Mouse (Mus musculus) retina, adult 2 months (tissue): Measurements from ENCODE around the gene Rngtt.
"Not testable (repeated sequence)": the region's sequence is repeated elsewhere in the genome, so short reads cannot be mapped to it uniquely, and the experiment has no call there.

Source experiments
- DNase-seq: peaks from one replicate; pipeline ENCODE4 v3.0.0-alpha.2; 2012; ENCODE audit warnings: low read depth, low spot score

The Rngtt gene

DNA sequence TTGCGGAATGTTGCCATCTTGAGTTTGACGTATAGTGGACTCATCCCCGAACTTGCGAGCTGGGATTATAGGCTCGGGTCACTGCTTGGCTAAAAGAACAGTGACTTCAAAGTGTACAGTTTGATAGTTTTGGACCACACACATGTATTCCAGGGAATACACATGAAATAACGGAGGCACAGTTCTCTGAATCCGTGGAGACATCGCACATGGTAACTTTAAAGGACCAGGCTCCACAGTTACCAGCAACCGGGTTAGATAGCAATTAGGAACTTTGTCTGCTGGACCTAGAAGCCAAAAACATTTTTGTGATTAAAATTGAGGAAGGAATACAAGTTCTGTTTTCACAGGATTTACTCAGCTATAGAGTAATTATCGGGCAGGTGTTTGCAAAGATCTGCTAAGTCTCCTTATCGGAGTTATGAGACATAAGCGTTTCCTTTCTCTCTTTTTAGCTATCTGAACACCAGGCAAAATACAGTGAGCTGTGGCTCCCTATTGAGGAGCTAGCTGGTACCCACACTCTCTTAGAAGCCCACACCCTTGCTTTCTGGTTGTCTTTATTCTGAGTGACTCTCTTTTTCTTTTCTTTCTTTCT, 828 bp downstream of the Rngtt start:
- no peak for DNase-seq

GRCm38 (mm10) chr4:33314150-33314549, 4.0 kb downstream of the Rngtt start:
- not testable (repeated sequence) for DNase-seq

GRCm38 (mm10) chr4:33315840-33316239, 5.7 kb downstream of the Rngtt start:
- DNase-seq = no peak

- no peak for DNase-seq
Observed at GRCm38 (mm10) chr4:33331147-33331546, 21.0 kb downstream of the Rngtt start.

- no peak for DNase-seq
Observed at GRCm38 (mm10) chr4:33332956-33333455, 22.9 kb downstream of the Rngtt start.

DNA sequence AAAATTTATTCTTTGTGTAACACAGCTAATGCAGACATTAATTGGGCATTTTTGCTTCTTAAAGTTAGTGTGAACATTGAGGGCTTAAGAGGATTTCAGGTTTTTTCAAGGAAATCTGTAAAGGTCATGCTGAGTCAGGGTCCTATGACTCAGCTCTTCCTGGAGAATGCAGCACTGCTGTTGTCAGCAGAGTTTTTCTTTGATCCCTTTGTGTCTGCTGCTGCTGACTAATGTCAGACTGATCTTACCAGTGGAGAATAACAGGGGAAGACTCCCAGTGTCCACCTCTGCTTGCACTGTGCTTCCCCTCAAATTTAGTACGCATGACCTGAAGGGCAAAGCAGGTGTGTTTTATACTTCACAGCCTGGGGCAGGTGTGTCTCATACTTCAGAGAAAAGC, 27.9 kb downstream of the Rngtt start:
- DNase-seq = no peak

- DNase-seq = no peak
Observed at GRCm38 (mm10) chr4:33342877-33343731, 33.0 kb downstream of the Rngtt start.

DNA sequence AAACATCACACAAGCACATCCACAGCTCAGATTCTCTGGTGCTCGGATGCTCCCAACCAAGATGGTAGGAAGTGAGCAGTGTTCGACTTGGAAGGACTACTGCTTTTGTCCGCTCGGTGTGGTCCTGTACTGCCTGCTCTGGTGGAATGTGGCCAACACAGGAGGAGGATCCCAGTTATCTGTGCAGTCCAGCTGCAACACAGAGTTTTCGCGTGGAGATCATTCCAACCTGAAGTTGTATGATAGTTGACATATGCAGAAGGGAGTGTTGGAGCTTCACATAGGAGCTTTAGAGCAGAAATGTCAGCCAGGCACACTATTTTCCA, 33.6 kb downstream of the Rngtt start:
- DNase-seq = no peak

DNA sequence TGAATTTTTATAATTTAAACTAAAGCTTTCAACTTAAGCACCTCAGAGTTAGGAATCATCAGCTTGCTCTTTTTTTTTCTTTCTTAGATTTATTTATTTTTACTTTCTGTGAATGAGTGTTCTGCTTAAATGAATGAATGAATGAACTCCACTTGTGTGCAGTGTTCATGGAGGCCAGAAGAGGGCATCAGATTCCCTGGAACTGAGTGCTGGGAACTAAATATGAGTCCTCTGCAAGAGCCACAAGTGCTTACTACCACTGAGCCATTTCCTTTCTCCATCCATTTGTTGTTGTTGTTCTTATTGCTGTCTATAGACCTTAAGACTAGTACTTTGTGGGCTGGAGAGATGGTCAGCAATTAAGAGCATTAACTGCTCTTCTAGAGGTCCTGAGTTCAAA, 53.3 kb downstream of the Rngtt start:
- DNase-seq = no peak

DNA sequence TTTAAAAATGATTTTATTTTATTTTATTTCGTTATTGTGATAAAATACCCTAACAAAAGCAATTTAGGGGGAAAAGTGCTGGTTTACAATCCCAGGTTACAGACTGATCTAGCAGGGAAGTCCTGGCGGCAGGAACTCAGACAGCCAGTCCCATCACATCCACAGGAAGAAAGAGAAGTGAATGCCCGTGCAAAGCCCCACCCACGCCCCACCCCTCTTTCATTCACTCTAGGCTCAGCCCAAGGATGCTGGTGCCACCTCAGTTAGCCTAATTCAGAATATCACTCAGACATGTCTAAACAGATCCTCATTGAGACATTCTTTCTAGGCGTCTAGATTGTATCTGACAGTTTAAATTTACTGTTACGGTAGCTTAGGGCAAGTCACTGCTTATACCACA, 64.8 kb downstream of the Rngtt start:
- DNase-seq = no peak

- no peak for DNase-seq
Observed at GRCm38 (mm10) chr4:33377642-33378041, 67.5 kb downstream of the Rngtt start.

DNA sequence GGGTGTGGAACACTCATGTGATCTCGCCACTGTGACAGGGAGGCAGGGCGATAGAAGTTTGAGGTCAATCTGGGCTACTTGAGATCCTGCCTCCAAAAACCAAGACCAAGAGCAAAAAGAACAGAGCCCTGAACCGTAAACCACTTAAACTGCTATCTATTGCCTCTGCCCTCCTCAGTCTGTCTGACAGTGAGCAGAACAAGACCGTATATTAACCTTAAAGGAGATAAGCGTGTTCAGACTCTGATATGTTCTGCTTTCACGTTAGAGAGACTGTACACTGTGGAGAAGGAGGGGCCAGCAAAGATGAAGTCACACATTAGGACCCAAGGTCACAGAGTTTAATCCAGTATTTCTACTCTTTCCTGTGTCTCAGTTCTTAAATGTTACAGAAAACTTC, 68.8 kb downstream of the Rngtt start:
- DNase-seq = no peak

- no peak for DNase-seq
Observed at GRCm38 (mm10) chr4:33388899-33389298, 78.8 kb downstream of the Rngtt start.

DNA sequence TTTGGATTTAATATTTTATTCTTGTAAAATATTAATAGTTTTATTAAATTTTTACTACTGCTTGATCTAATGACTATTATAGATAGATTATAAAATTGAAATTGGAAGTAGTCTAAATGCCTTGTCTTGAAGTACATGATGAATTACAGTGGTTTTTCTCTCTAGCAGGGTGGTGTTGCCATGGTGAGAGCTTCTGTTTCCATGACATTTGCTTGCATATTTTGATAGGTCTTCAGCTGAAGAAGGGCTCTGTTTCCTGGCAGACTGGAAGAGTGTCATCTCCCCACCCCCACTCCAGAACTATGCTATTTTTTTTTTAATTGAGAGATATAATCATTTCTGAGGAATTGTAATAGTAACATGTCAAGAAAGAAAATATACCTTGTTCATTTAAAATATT, 80.5 kb downstream of the Rngtt start:
- no peak for DNase-seq

DNA sequence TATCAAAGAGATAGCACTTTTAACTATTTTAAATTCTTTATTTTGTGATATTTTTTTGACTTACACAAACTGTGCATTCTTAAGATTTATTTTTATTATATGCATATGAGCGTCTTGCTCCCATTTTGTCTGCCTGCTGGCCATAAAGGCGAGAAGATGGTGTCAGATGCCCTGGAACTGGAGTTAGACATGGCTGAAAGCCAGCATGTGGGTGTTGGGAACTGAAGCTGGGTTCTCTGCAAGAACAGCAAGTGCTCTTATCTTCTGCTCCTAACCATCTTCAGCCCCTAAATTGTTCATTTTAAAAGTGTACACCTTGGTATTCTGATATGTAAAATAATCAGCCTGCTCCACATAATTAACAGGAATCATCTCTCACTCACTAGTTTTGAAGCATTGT, 83.3 kb downstream of the Rngtt start:
- DNase-seq = no peak

DNA sequence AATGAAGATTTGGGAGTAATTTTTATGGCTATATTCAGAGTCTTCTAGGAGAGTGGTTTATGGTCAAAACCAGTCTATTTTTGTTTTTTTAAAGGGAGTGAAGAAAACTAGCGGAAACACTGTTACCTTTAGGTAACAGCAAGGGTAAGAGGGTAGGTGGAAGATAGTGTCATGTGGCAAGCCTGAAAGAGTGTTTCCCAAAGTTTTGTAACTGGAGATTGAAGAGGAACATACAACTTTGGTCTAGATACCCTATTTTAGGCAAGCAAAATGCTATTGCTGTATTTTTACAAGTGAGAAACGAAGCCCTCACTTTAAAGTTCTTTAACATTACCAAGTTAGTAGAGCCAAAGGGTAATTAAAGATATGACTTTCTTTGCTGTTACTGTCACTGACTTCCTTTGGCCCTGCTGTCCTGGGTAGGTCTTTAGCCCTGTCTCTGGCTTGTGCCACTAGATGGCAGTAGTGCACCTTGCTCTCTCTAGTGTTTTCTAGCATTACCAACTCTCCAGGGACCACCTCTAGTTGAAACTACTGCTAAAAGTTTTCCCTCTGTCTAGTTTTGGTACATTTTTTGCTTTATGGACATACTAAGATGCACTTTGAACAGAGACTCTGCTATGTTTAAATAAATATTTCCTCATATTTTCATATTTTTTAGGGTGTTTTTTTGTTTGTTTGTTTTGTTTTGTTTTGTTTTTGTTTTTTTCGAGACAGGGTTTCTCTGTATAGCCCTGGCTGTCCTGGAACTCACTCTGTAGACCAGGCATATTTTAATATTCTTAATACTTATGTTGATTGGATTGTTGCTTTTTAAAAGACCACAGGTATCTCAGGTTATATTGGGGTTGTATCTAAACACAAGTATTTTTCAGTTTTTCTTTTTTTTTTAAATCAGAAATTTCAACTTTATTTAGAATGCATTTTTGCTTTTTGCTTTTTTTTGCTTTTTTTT, 86.4 kb downstream of the Rngtt start:
- DNase-seq = peak; percentile 57

DNA sequence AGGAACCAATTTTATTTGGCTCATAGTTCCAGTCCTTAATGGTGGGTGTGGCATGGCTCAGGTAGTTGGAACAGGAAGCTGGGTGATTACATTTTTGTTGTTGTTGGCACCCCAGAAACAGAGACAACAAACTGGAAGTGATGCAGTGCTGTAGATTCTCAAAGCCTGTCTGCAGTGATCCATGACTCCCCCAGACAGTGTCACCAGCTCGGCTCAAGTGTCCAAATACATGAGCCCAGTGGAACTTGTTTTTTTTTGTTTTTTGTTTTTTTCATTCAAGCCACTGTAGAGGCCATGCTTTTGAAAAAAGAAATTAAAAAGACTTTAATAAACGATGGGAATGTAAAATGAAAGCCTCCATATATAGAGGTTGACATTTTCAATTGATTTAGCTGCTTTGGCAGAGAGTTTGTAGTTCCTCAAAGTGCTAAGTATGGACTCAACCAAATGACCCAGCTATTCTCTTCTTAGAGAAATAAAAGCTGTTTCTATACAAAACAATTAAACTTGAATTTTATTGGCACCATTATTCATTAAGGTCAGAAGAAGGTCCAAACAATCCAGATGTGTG, 95.7 kb downstream of the Rngtt start:
- DNase-seq = no peak

GRCm38 (mm10) chr4:33413791-33414190, 103.7 kb downstream of the Rngtt start:
- no peak for DNase-seq

DNA sequence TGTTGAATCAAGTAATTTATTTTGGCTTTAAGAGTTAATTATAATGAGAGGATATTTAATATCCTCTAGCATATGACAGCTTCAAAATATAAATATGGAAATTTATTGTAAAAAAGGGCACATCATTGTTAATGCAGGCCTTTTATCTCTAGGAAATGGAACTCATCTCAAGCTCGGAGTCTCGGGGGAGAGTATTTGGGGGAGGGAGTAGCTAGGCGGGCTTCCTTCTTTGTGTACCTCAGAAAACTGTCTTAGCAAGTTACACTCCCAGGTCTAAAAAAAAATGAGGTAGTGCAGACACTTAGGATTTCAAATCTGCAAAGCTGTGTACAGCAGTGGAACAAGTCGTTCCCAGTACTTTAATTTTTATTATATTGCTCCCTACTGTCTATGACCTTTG, 104.7 kb downstream of the Rngtt start:
- no peak for DNase-seq

- DNase-seq = no peak
Observed at GRCm38 (mm10) chr4:33417391-33417790, 107.3 kb downstream of the Rngtt start.

GRCm38 (mm10) chr4:33419644-33420043, 109.5 kb downstream of the Rngtt start:
- no peak for DNase-seq

- no peak for DNase-seq
Observed at GRCm38 (mm10) chr4:33428856-33429255, 118.7 kb downstream of the Rngtt start.
